Mouse (Mus musculus) cerebellum, adult 8-10 months (tissue): Measurements from ENCODE around the gene Gclc.
"Not testable (repeated sequence)": the region's sequence is repeated elsewhere in the genome, so short reads cannot be mapped to it uniquely, and the experiment has no call there.

ENCODE experiments used
- DNase-seq: peaks from one replicate; pipeline ENCODE4 v3.0.0; 2022

The Gclc gene

GRCm38 (mm10) chr9:77748292-77748691 is 6.0 kb upstream of the Gclc start:
- DNase-seq, result not testable (repeated sequence)

- peak; percentile 94 for DNase-seq
Observed at GRCm38 (mm10) chr9:77750133-77751060, 3.9 kb upstream of the Gclc start.

- DNase-seq, result no peak
Observed at GRCm38 (mm10) chr9:77751091-77751521, 3.2 kb upstream of the Gclc start.

GRCm38 (mm10) chr9:77754728-77755402 is 530 bp downstream of the Gclc start:
- DNase-seq, result peak; percentile 73

GRCm38 (mm10) chr9:77755403-77755784 is 1.1 kb downstream of the Gclc start:
- DNase-seq, result no peak

GRCm38 (mm10) chr9:77756076-77756475 is 1.7 kb downstream of the Gclc start:
- DNase-seq, result no peak

GRCm38 (mm10) chr9:77757331-77757730 is 3.0 kb downstream of the Gclc start:
- no peak for DNase-seq

GRCm38 (mm10) chr9:77758481-77758880 is 4.1 kb downstream of the Gclc start:
- no peak for DNase-seq

GRCm38 (mm10) chr9:77759111-77759510 is 4.8 kb downstream of the Gclc start:
- no peak for DNase-seq

- DNase-seq, result no peak
Observed at GRCm38 (mm10) chr9:77759756-77760155, 5.4 kb downstream of the Gclc start.

- no peak for DNase-seq
Observed at GRCm38 (mm10) chr9:77766218-77766617, 11.9 kb downstream of the Gclc start.

- no peak for DNase-seq
Observed at GRCm38 (mm10) chr9:77766767-77767166, 12.4 kb downstream of the Gclc start.

- DNase-seq, result no peak
Observed at GRCm38 (mm10) chr9:77770909-77771308, 16.6 kb downstream of the Gclc start.

GRCm38 (mm10) chr9:77771330-77771729 is 17.0 kb downstream of the Gclc start:
- DNase-seq, result no peak

GRCm38 (mm10) chr9:77771765-77772383 is 17.5 kb downstream of the Gclc start:
- DNase-seq, result no peak

- DNase-seq, result no peak
Observed at GRCm38 (mm10) chr9:77776720-77777515, 22.6 kb downstream of the Gclc start.

GRCm38 (mm10) chr9:77777622-77778021 is 23.3 kb downstream of the Gclc start:
- no peak for DNase-seq

GRCm38 (mm10) chr9:77779711-77780110 is 25.4 kb downstream of the Gclc start:
- no peak for DNase-seq

GRCm38 (mm10) chr9:77781453-77782163 is 27.3 kb downstream of the Gclc start:
- no peak for DNase-seq

- no peak for DNase-seq
Observed at GRCm38 (mm10) chr9:77782201-77782600, 27.9 kb downstream of the Gclc start.

- no peak for DNase-seq
Observed at GRCm38 (mm10) chr9:77783006-77783405, 28.7 kb downstream of the Gclc start.

GRCm38 (mm10) chr9:77785466-77785865 is 31.1 kb downstream of the Gclc start:
- DNase-seq, result no peak
